Mouse (Mus musculus): ENCODE results near the gene Trim12a.
A peak's percentile ranks its signal among the peaks of the same experiment; 100 is the strongest.
"Not testable (repeated sequence)": the region's sequence is repeated elsewhere in the genome, so short reads cannot be mapped to it uniquely, and the experiment has no call there.

Trim12a gene

GRCm38 (mm10) chr7:104315369-104316080 lies at the start of gene Trim12a:
Trim12a (minus strand) TSS chr7:104315466.
- DNase-seq (ENCODE audit: low read depth, low spot score) = not testable (repeated sequence)

- DNase-seq (ENCODE audit: low read depth, low spot score) = no peak
Observed at GRCm38 (mm10) chr7:104353600-104353967, 38.3 kb upstream of the Trim12a start.

GRCm38 (mm10) chr7:104352717-104353599 lies 37.7 kb upstream of the Trim12a start, which contains the start of gene Trim12c:
Trim12c (minus strand) TSS chr7:104353362.
- peak; percentile 6 for DNase-seq (ENCODE audit: low read depth, low spot score)

DNA sequence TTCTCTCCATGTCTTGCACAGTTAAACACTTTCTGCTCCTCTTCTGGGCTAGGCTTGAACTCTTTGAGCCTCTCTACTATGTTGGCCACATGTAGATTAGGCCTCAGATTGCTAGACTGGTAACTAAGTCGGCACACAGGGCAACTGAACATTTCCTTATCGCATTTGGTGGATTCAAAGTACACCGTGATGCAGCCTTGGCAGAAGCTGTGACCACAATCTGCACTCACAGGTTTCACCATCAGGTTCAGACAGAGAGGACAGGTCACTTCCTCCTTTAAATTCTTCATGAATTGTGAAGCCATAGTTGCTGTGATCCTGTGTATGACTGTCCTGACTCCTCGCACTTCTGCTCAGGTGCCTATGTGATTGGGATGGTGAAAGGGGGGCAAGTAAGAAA lies 32.8 kb upstream of the Trim12a start:
- not testable (repeated sequence) for DNase-seq (ENCODE audit: low read depth, low spot score)

DNA sequence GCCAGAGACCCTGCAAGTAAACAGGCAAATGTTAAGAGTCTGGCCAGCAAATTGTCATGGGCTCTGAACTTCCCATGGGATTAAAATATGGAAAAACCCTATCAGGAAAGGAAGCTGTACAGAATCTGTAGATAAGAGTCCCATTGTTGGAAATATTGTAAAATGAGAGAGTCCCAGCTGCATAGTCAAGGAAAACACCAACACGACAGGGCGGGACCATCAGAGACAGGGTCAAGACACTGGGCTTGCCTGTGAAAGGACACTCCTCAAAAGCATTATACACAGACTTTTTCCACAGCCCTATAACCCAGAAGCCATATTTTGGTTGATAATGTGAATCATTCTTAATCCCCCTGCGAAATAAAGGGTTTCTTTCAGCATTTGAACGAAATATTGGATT lies 25.5 kb upstream of the Trim12a start:
- not testable (repeated sequence) for DNase-seq (ENCODE audit: low read depth, low spot score)

DNA sequence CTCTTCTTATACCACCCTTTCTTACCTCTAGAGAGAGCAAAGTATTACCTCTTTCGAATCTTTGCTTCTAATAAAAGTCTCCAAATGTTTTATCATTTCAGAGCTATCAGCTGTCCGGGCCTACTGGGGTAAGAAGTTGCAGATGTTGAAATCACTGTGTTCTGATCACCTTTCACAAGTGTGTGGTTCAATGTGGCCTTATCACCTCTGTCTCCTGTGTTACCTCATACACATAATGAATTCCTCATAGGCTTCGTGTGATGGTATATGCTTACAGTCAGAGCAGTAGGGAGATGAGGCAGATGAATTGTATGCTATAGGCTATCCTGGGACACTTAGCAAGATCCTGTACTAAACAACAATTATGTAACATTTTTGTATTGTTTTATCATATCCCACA lies 20.3 kb upstream of the Trim12a start:
- not testable (repeated sequence) for DNase-seq (ENCODE audit: low read depth, low spot score)

DNA sequence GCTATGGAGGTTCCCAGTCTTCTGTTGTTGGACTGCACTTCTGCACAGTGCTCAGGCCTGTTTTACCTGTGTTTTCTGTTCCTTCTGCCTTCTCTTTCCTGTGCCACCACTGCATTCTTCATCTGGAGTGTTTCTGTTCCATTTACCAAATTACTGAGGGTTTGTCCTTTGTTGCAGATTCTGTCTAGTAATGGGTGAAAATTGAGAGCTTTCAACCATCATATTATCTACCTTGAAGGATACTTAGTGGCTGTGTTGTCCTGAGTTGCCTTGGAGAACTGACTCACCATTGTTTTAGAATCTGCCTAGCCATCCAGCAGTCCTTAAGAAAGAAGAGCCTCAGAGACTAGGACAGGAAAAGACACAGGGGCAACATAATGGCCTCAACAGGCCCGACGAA lies 13.9 kb upstream of the Trim12a start, which contains the start of gene Trim34b:
Trim34b (plus strand) TSS at position 301 of the 400 bp plus-strand sequence.
- not testable (repeated sequence) for DNase-seq (ENCODE audit: low read depth, low spot score)

- DNase-seq (ENCODE audit: low read depth, low spot score) = no peak
Observed at GRCm38 (mm10) chr7:104322028-104322427, 6.8 kb upstream of the Trim12a start.

DNA sequence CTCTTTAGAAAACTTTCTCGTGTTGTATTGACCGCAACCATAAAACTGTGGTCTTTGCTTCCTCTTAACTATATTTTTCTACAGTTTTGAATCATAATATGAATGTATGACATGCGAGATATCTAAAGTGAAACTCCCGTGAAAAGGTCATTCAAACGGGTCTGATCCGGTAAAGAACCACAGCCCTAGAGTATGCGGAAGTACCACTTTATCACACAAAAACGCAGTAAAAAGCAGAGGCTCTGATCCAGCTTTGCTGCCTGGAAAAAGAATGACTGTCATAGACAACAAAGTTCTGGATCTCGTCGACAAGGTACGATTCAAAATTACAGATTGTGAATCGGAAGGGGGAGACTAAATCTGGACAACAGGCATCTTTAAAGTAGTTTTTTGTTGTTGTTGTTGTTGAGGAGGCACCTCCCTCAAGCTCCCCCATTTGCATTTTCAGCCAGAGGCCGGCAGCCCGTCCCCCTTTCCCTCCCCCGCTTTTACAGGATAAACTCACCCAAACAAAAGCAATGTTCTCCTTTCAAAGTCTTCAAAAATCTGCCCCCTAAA lies 391 bp downstream of the Trim12a start:
- DNase-seq (ENCODE audit: low read depth, low spot score) = no peak

DNA sequence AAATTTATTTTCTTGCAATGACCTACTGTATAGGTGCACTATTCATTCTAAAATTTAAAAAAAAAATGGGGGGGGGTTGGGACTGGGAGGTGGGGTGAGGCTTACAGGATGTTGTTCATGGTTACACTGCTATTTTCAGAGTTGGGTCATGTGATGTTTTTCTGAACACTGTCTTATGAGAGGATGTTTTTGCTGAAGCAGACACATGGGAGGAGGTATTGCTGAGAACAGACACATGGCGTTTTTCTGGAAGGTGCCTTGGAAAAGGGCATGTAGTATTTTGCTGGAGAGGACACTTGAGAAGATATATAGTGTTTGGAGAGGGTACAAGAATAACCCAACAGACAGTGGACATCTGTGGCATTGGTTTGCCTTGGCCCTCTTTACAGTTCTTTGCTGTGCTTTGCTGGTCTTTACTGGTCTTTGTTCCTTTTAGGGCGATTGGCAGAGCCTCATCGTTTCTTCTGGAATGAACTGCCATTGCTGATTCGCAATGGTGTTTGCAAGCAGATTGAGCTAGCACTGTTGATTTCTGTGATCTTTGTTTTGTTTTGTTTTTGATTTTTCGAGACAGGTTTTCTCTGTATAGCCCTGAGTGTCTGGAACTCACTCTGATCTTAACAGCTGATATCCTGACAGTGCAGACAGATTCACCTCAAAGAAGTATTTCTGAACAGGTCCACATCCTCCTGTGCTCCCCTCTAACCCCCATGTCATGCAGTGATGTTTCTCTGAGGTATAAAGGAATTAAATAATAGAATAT lies 23.4 kb downstream of the Trim12a start:
- no peak for DNase-seq (ENCODE audit: low read depth, low spot score)

DNA sequence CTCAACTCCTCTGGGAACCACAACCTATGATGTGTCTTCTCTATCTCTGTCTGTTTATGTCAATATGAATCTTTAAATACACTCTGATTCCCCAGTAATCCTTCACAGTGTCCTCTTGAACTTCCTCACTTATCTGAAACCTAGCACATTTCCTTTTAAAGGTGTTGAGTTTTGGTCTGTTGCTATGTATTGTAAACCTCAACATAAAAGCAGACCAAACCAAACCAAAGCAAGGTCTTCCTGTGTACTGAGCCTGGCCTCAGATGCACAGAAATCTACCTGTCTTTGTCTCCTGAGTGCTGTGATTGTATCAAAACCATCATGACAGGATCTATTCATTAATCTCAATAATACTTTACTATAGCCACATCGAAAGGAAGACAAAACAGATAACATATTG lies 24.6 kb downstream of the Trim12a start:
- no peak for DNase-seq (ENCODE audit: low read depth, low spot score)

- not testable (repeated sequence) for DNase-seq (ENCODE audit: low read depth, low spot score)
Observed at GRCm38 (mm10) chr7:104287576-104288443, 27.5 kb downstream of the Trim12a start, which contains the start of gene Trim5. Trim5 (minus strand) TSS chr7:104288094.

GRCm38 (mm10) chr7:104279361-104279760 lies 35.9 kb downstream of the Trim12a start:
- DNase-seq (ENCODE audit: low read depth, low spot score) = not testable (repeated sequence)

GRCm38 (mm10) chr7:104265335-104265734 lies 49.9 kb downstream of the Trim12a start:
- DNase-seq (ENCODE audit: low read depth, low spot score) = not testable (repeated sequence)

GRCm38 (mm10) chr7:104260380-104260779 lies 54.9 kb downstream of the Trim12a start:
- DNase-seq (ENCODE audit: low read depth, low spot score) = not testable (repeated sequence)

Data from telencephalon, adult 2 months (tissue).